Mouse (Mus musculus) adrenal gland, adult 8-10 months (tissue): Measurements from ENCODE around the gene Pth. TPM values are rescaled to one million over a fixed set of nuclear protein-coding genes. Genes with fewer than 3 reads are reported as not detected.

Experiments
- DNase-seq: peaks from one replicate; pipeline ENCODE4 v3.0.0; 2022
- total RNA-seq, 4 experiments: library from RNA; stranded (reverse); gene quantifications; 2 replicates each; pipeline ENCODE4 v1.2.4; 2022

Gene Pth
- not detected for total RNA-seq

DNA sequence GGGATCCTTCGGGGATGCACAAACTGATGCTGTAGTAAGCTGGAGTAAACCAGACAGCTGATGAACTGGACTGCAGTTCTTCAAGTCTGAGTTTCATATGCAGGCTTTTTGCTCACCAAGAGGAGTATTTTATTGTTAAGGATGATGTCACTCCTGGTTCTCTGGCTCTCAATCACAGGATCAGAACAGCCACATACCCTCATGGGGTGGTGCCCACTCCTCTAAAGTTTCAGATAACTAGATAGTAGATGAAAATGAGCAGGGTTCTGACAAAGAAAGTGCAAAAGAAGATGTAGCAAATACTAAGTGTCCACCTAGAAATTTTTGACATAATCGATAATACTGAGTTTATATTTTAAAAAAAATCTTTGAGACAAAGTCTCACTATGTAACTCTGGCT, at the start of gene Pth:
Gene Pth (minus strand): TSS at position 101 of the 400 bp plus-strand sequence.
- no peak for DNase-seq

DNA sequence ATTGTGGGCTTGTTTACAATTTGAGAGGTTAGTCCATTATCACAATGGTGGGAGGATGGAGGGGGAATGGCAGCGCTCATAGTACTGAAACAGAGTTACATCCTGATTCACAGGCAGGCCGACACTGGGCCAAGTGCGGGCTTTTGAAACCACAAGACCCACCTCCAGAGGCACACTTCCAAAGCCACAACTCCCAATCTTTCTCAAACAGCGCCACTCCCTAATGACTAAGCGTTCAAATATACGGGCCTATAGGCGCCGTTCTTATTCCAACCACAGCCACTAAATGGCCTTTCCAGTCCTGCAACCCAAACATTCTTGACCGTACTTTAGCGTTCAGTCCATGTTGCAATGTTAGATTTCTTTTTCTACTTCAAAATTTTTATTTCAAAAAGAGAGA, 47.9 kb upstream of the Pth start:
- no peak for DNase-seq

DNA sequence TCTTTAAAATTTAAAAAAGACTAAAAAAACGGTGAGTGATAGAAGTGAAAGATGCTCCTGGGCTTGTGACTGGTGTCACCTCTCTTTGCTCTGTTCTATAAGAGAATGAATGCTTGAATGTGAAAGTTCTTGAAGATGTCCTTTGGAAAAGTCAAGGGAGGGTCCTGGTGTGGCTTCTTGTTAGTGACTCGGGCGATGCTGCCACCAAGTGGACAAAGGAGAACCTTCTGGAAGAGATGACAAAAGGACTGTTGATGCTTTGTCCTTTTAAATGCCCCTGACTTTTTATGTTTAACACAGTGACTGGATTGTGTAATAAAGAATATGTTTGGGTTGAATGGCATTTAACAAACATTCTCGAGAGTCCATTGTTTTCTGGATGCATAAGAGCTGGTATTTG, 45.9 kb upstream of the Pth start:
- DNase-seq: peak; percentile 22

DNA sequence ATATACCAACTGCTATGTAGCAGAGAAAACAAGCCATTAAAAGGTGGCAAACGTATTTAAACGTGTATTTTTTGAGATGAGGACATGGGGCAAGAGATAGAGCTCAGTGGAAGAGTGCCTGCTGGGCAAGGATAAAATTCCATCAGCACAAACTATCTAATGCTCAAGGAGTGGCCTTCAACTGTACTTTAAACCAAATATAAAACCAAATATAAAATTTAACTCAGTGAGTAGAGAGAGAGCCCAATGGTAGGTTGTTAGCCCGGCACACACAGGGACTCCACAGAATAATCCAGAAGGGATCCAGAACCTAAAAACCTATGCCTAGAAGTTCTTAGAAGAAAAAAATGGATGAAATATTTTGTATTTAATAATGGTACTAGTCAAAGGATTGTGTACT, 45.1 kb upstream of the Pth start:
- no peak for DNase-seq

DNA sequence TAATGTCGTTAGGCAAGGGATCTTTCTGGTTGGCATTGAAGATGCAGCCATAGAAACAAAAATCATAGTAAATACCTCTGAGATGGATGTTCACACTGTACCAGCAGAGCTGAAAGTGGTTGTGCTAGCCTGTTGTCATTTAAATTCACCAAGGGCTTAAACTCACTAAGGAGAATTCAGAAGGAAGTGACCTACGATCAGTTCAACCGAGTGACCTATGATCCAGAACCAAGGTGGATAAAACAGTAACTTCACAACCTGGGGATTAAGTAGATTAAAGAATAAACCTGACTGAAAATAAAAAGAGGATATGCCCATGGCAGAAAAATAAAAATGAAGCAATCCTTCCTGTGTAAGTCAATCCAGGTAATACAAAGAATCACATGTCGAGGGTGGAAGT, 44.5 kb upstream of the Pth start:
- no peak for DNase-seq

DNA sequence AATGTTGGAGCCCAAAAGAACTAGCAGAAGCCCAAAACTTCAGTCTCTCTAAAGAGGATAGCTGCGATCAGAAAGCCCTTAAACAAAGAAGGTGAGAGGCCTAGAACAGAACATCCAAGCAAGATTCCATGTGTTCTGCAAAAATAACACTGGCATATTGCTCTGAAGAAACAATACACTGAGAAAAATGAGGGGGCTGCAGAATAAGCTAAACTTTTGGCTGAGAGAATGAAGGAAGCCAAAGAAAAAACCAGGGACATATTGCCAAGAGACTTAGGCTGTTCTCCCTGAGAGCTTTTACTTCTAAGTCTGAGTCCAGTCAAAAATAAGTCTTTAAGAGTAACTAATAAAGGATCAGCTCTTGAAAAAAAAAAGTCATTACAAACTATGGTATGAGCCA, 32.4 kb upstream of the Pth start:
- DNase-seq: no peak

DNA sequence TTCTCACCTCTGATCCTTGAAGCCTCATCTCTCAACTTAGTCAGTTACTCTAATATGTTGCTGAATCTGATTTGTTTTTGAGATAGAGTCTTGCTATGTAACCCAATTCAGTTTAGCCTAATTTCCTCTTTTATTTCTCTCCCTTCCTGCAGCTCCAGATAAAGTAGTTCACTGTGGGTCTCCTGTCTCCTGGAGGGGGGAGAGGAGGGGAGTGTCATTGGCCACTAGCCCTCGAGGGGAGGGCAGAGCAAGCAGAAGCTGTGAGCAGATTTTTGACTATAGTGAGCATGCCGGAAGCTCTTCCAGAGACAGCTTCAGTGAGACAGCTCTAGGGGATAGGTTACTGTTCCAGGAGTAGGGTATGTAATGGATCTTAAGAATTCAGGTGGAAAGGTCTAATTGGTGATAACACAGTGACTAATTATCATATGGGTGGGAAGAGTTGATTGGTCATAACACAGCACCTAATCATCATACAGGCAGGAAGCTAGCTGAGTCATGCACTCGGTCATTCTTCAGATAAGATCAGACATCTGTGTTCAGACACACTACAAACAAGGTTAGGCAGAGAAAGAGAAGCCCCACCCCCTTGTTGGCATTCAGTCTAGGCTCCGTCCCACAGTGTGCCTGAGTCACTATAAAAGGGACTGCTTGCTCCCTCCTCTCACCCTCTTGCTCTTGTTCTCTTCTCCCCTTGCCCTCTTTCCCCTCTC, 30.9 kb upstream of the Pth start:
- peak; percentile 81 for DNase-seq

DNA sequence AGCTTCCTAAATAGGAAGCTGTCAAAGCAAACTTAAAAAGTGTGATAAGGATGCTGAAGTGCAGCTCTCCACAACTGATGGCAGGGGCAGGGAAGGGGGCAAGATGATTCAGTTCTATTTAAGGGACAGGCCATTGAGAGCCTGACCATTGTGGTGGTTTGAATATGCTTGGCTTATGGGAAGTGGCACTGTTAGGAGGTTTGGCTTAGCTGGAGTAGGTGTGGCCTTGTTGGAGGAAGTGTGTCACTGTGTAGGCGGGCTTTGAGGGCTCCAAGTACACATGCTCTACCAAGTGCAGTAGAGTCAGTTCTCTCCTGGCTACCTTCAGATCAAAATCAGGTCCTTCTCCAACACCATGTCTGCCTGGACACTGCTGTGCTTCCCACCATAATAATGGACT, 28.2 kb upstream of the Pth start:
- no peak for DNase-seq

DNA sequence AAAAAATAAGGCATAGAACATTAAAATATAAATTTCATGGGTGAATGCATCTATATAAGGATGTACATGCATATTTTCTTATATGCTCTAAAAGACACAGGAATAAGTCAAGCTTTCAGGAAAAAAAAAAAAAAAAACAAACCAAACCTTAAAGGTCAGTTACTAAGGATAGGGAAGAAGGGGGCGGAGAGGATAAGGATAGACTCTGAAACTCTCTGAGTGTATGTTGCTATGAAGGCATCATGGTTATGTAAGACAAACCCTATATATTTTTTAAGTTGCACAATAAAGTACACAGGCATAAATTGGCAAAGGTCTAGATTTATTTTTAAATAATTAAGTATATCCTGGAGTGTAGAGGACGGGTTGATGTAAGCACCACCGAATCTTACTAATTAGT, 26.9 kb upstream of the Pth start:
- no peak for DNase-seq

DNA sequence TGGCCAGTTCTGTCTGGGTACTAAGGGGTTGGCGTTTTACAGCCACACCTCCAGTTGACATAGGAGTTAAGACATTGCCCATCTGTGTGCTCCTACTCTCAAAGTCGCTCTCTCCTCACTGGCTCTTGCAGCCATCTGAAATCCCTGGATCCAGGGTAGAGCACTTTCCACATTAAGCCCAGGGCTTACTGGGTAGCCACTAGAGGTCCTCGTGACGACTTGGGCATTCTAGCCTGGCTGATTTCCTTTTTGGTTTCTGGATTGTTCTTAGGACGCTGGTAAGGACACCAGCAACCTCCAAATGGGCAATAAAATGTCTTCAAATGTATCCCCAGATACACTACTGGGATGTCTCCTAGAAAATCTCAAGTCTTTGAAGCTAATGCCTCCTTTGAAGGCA, 20.3 kb upstream of the Pth start:
- no peak for DNase-seq

DNA sequence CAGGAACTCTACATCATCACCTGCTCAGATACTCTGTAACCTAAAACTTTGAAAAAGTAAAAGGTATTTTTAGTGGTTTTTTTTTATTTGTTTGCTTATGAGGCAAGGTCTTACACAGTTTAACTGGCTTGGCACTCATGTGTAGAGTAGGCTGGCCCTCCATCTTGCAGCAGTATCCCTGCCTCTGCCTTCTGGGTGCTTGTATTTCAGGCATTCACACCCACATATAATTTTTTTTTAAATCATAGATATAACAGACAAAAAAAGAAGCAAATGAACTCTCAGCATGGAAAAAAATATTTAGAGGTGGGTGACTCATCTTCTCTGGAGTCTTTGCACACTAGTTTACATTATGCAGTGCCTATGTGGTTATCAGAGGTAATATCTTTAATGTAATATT, 9.7 kb upstream of the Pth start:
- DNase-seq: no peak

DNA sequence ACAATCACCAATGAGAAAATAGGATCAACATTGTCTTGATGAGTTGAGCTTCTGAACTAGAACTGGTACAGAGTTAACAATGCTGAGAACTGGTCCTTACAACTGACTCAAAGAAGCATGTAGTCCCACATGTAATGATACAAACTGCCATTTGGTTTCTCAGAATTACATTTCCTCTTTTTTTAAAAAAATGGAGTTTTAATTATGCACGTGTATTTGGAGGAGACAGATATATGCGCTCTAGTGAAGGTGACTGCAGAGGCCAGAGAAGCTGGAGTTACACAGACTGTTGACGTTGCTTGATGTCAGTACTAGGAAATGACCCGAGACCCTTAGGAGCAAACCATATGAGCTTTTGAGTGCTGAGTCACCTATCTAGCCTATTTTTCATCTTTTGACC, 8.3 kb upstream of the Pth start:
- DNase-seq: no peak

DNA sequence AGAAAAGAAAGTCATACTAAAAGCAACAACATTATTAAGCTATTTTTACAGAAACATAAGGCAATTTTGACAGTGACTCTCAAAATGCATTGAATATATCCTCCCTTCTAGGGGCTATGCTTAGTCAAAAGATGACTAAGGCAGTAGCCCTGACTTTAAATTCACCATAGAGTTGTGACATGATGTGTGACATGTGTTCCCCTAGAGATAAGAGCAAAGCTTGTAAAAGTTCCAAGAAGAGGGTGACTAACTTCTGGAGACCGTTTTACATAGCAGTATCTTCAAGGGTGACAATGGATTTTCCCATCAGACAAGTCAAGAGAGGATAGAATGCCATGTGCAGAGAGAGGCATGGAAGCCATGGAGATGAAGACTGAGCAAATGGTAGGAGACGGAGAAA, 3.2 kb upstream of the Pth start:
- DNase-seq: no peak

DNA sequence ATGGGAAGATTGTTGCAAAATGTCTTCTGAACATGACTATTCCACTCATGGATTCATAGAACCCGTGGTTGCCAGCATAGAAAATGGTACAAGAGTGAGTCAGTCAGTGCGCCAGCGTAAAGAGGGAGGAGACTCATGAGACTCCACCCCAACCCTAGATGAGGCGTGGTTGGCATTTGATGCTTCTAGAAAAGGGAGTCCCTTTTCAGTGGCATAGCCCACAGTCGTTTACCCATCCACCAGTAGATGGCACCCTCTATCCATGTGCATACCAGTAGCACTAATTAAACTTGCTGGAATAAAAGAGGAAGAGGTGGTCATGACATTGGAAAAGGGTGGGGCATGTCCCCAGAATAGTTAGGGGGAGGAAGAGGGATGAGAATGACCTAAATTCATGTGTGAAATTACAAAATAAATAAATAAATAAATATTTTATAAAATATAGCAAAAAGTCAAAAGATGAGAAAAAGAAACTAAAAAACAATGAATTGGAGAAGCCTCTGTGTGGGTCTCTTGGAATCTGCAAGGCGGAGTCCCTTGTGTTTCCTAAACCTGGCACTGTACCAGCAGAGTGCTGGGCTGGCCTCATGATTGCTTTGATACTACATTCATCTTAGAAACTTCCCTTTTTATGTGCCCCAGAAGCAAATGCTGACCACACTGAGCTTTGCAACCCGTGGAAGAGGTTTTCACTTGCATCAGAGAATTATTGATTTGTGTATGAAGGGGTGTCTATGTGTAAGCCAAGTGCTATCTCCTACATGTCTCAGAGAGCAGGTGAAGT, 10.3 kb downstream of the Pth start:
- peak; percentile 81 for DNase-seq

DNA sequence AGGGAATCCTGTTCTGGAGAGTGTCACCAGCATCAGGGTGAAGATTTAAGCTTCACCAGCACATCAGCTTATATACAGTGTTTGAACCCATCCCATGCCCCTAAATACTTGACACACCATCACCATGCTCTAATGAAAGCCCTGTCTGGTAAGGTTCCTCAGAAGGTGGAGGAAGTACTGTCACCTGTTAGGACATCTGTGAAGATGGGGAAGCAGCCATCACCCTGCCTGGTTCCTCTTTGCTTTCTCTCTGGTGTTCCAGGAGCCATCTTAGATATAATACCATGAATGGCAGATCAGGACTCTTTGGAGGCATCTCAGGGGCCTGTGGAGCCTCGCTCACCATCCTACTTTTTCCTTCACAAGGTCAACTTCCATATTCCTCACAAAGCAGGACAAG, 15.7 kb downstream of the Pth start:
- no peak for DNase-seq

DNA sequence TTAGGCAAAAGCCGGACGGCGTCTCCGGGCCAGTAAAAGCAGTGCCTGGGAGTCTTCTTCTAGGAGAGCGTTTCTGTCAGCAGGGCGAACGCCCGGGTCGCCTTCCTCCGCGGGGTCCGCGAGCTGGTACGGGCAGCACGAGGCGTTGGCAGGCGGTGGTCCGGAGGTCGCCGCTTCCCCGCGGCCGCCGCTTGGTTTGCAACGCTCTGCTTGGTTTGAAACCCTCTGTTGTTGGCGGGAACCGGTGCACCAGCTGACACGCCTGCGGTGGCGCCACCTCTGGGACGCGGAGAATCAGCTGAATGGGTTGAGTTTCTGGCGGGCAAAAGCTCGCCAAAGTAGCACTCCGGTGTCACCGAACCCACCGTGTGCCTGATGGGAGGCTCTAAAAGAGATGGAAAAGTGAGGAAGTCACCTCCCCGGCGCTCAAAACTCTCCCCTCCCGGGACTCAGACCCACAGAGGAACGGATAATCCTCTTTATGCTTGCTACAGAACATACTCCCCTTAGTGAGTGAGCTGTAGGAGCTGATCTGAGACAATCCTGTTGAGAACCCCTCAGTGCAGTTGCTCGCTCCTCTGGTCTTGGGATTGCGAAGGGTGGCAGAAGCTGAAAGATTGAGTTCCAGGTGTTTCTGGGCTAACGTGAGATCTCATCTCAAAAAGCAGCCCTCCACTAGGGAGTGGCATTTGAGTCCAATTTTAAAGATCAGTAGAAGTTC, 18.6 kb downstream of the Pth start:
- DNase-seq: peak; percentile 59

DNA sequence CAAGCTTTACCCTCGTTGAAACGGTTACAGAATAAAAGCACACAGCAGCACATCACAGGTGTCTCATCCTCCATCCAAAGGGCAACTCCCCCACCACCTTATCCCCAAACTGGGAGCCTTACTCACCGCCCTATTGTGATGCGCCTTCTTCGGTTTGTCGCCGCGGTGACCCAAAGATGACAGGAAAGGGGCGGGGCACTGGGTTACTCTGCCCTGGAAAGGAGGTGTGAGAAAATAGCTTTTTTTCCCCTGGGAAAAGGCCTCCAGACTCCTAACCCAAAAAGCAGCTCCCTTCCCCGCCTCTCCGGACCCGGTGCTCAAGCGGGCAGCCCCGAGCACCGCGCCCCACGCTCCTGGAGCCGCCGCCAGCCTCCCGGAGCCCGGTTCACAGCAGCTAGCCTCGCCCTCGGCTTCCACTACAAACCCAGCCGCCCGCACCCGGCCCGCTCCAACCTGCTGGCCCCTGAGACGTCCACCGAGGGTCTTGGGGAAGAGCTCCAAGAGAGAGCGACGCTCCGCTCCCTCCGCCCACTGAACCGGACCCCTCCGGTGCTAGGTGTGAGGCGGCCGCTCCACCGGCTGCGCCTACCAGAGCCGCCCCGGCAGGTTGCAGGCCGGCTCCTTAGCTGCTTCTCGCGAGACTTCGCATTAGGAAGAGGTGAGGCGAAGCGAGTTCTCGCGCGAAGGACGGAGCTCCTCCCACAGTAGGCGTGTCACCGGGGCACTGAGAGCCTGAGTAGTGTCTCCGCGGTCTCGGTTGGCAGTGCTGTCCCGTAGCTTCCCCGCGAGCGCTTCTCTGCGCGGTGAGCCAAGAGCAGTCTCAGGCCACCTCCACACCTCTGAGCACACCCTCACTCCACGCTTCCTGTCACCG, 19.4 kb downstream of the Pth start, which contains the start of gene Btbd10:
Gene Btbd10 (minus strand): TSS at position 647 of the 874 bp plus-strand sequence.
- DNase-seq: peak; percentile 97

DNA sequence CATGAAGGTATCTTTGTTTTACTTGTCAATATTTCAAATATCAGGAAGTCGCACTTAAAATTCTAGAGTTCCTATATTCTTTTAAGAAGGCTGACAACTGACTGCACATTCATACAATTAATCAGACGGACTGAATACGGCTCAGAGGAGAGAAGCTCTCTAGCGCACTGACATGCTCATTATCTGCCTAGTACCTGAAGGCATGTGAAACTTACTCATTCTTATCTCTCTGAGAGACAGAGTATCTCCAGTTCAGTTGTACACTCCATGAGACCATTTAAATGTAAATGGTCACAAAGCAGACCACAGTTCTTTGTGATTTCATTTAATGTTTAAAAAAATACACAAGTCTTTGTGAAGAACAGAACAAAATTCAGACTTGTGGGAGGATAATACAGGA, 20.9 kb downstream of the Pth start:
- no peak for DNase-seq

DNA sequence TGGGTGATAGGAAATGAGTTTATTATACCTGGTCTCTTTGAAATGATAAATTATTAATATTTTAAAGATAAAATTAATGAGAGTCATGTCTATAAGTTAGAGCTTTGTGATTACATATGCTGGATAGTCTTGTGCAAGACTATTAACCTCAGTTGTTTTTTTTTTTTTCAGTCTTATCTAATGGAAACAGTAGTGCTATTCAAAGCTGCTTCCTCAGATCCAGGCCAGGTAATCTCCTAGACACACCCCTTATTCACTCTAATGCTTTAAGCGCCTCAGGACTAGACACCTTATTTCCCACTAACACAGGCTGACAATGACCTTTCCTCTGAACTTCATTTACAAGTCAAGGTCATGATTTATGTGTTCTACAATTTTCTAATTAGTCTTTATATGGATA, 39.3 kb downstream of the Pth start:
- DNase-seq: no peak

DNA sequence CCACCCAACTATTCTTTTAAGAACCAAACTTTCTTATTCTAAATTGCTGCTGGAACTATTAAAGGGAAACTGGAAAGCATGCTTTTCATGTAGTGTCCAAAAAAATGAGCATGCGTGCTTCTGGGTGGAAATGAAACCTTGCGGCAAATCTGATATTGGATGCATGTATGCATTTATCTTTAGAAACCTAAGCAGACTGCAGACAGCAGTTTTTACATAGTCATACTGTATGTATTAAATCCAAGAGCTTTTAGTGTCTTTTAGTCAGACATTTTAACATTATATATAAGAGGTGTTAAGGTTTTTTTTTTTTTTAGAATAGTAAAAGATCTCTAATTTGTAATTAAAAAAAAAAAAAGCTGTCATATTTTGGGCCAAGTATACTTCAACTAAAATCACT, 40.7 kb downstream of the Pth start:
- DNase-seq: no peak

DNA sequence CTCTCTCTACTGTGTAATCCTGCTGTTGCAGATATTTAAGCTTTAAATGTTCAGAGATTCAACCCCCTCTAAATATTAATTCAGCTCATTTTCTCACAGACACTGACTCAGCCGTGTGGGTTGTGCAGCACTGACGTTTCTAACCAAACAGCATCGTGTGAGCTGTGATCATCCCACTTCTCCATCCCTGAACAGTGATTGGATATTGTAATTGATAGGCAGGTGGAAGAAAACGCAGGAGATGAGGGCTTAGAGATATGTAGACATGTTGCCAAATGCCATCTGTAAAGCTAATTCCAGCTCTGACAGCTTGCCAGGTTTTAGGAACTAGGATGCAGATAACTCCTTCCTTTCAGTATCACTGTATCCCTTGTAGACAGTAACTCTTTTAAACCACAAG, 41.1 kb downstream of the Pth start:
- DNase-seq: no peak
